In the genomic region with DNA sequence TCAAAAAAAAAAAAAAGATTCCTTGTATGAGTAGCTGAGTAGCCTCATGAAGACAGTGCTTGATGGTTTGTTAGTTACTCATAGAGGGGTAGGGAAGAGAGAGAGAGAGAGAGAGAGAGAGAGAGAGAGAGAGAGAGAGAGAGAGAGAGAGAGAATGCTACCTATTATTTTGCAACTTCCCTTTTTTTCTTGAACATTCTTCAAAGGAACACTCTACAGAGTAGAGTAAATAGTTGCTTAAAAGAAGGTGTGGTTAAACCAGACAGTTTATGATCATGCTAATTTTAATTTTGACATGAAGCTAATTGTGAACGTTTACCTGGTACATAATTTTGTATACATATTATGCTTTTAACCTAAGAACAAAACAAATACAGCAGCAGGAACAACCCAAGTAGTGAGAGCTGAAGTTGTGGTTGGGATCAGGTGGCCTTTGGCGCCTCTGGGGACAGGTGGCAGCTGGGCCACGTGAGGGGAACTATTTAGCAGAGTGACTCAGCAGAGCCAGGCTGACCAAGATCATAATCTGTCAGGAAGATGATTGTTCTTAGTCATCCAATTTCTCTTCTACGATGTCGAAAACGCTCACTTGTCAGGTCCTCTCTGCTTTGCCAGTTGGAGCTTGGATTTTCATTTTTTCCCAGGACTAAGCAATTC, we compare ENCODE assay signal across 13 mouse cellular contexts.
A peak's percentile ranks its signal among the peaks of the same experiment; 100 is the strongest.
DNase-seq lines count a peak whose midpoint lies in the region; ATAC-seq and TF ChIP-seq lines count a peak whose summit lies in the region.
"Had no signal": no experiment of that assay in that cellular context is flagged by ENCODE, and none has a peak within 500 bp of the region (broad histone marks: within the 10 kb centered on the region; RNA-seq: fewer than 3 reads in every experiment).

No protein-coding gene starts in this region.

- no peak for TF ChIP-seq POLR2A in testis, adult 2 months (IDR thresholded peaks at IDR 0.05; ENCODE audit: control insufficient read depth, low read depth, low read length)

- no peaks in the 10 kb centered on the region for H3K9me3 ChIP-seq in limb, embryonic 10.5 days (replicated peaks)
- H3K9me3 ChIP-seq in forebrain, embryonic 16.5 days (ENCODE audit: control insufficient read depth, low read length) = no peaks in the 10 kb centered on the region
- no peaks in the 10 kb centered on the region for H3K9me3 ChIP-seq in midbrain, embryonic 14.5 days (ENCODE audit: control insufficient read depth, low read length)
- H3K9me3 ChIP-seq: forebrain, embryonic 10.5 days; hindbrain, embryonic 15.5 days; limb, embryonic 12.5 days; megakaryocyte, embryonic 14.5 days had no signal

- H3K27ac ChIP-seq in testis, adult 2 months (ENCODE audit: control insufficient read depth, insufficient read depth, low read depth, low read length) = no peak overlapping the region
- H3K27ac ChIP-seq in limb, embryonic 10.5 days = no peak overlapping the region
- H3K27ac ChIP-seq in forebrain, embryonic 16.5 days (ENCODE audit: low read length) = no peak overlapping the region
- no peak overlapping the region for H3K27ac ChIP-seq in midbrain, embryonic 14.5 days (replicated peaks; ENCODE audit: low read depth, low read length)
- H3K27ac ChIP-seq: forebrain, embryonic 10.5 days; hindbrain, embryonic 15.5 days; limb, embryonic 12.5 days had no signal

- 86% methylated on average over 6 of the region's 6 CpGs for WGBS in limb, embryonic 10.5 days
- 93% methylated on average over 6 of the region's 6 CpGs for WGBS in forebrain, embryonic 16.5 days
- WGBS in midbrain, embryonic 14.5 days = 83% methylated on average over 6 of the region's 6 CpGs

- no peak for DNase-seq in testis, postnatal 10 days (ENCODE audit: low spot score)
- peak; percentile 54 for DNase-seq in MEL-GATA-1-ER (ENCODE audit: extremely low read depth, low read depth)
- peak; percentile 35 to 66 for DNase-seq in thymus, postnatal 36 days
- no peak for DNase-seq in limb, embryonic 10.5 days (ENCODE audit: low spot score)
- no peak for DNase-seq in midbrain, embryonic 14.5 days
- DNase-seq: heart, adult 18-20 months had no signal

- peak overlapping the region; percentile 0 for H3K4me3 ChIP-seq in testis, adult 2 months (ENCODE audit: control insufficient read depth, low read depth, low read length)
- no peak overlapping the region for H3K4me3 ChIP-seq in limb, embryonic 10.5 days
- H3K4me3 ChIP-seq in forebrain, embryonic 16.5 days (replicated peaks; ENCODE audit: low read length) = no peak overlapping the region
- no peak overlapping the region for H3K4me3 ChIP-seq in midbrain, embryonic 14.5 days (replicated peaks; ENCODE audit: low read depth, low read length)
- H3K4me3 ChIP-seq: forebrain, embryonic 10.5 days; hindbrain, embryonic 15.5 days; limb, embryonic 12.5 days; megakaryocyte, embryonic 14.5 days had no signal

- no peaks in the 10 kb centered on the region for H3K36me3 ChIP-seq in testis, adult 2 months (ENCODE audit: control insufficient read depth, insufficient read depth, low read length)
- H3K36me3 ChIP-seq in limb, embryonic 10.5 days = no peaks in the 10 kb centered on the region
- no peaks in the 10 kb centered on the region for H3K36me3 ChIP-seq in forebrain, embryonic 16.5 days (ENCODE audit: control insufficient read depth, insufficient read depth)
- H3K36me3 ChIP-seq in midbrain, embryonic 14.5 days (ENCODE audit: control insufficient read depth, insufficient read depth, low read length) = no peaks in the 10 kb centered on the region
- H3K36me3 ChIP-seq: forebrain, embryonic 10.5 days; hindbrain, embryonic 15.5 days; limb, embryonic 12.5 days had no signal

- no peak for TF ChIP-seq CTCF in testis, adult 2 months (IDR thresholded peaks at IDR 0.05; ENCODE audit: control insufficient read depth, insufficient read depth, insufficient replicate concordance, low read depth, low read length)

- H3K9ac ChIP-seq in forebrain, embryonic 16.5 days (replicated peaks; ENCODE audit: low read depth, low read length) = no peak overlapping the region
- no peak overlapping the region for H3K9ac ChIP-seq in midbrain, embryonic 14.5 days (replicated peaks; ENCODE audit: low read length)
- H3K9ac ChIP-seq: hindbrain, embryonic 15.5 days; limb, embryonic 12.5 days had no signal

- no peak overlapping the region for H3K4me2 ChIP-seq in forebrain, embryonic 16.5 days (ENCODE audit: low read length)
- H3K4me2 ChIP-seq in midbrain, embryonic 14.5 days (ENCODE audit: low read length) = no peak overlapping the region
- H3K4me2 ChIP-seq: hindbrain, embryonic 15.5 days; limb, embryonic 12.5 days had no signal

- H3K4me1 ChIP-seq in testis, adult 2 months (ENCODE audit: control insufficient read depth, insufficient read depth, low read length) = no peaks in the 10 kb centered on the region
- H3K4me1 ChIP-seq in limb, embryonic 10.5 days = no peaks in the 10 kb centered on the region
- no peaks in the 10 kb centered on the region for H3K4me1 ChIP-seq in forebrain, embryonic 16.5 days (replicated peaks; ENCODE audit: control insufficient read depth, insufficient read depth, low read length)
- H3K4me1 ChIP-seq in midbrain, embryonic 14.5 days (ENCODE audit: control insufficient read depth, insufficient read depth, low read length) = no peaks in the 10 kb centered on the region
- H3K4me1 ChIP-seq: forebrain, embryonic 10.5 days; hindbrain, embryonic 15.5 days; limb, embryonic 12.5 days had no signal

- no peaks in the 10 kb centered on the region for H3K27me3 ChIP-seq in testis, adult 2 months (ENCODE audit: control insufficient read depth, insufficient read depth, low read length)
- no peaks in the 10 kb centered on the region for H3K27me3 ChIP-seq in limb, embryonic 10.5 days (ENCODE audit: low read depth, poor library complexity, severe bottlenecking)
- no peaks in the 10 kb centered on the region for H3K27me3 ChIP-seq in forebrain, embryonic 16.5 days (replicated peaks; ENCODE audit: control insufficient read depth, insufficient read depth, low read length)
- no peaks in the 10 kb centered on the region for H3K27me3 ChIP-seq in midbrain, embryonic 14.5 days (ENCODE audit: control insufficient read depth, insufficient read depth, low read length)
- H3K27me3 ChIP-seq: hindbrain, embryonic 15.5 days; limb, embryonic 12.5 days had no signal

- ATAC-seq in monocyte, adult 5-6 weeks (replicated peaks; ENCODE audit: insufficient number of reproducible peaks, low FRiP score, low TSS enrichment, poor library complexity, severe bottlenecking) = peak; percentile 57; the same call in 1 of the 2 replicates
- ATAC-seq in forebrain, embryonic 16.5 days = no peak
- ATAC-seq in midbrain, embryonic 14.5 days (ENCODE audit: low FRiP score, low TSS enrichment) = no peak

Comparison
In these comparisons a context has a peak if more than half of its experiments do, and no peak if none do; other contexts are left out.
1. DNase-seq: peak in MEL-GATA-1-ER (single experiment) and thymus, postnatal 36 days (2 of 2); none in testis, postnatal 10 days (single experiment), limb, embryonic 10.5 days (single experiment) and midbrain, embryonic 14.5 days (single experiment).